Mouse (Mus musculus) hindbrain, embryonic 10.5 days (tissue): ENCODE data around the gene Efr3b. TPM values are rescaled to one million over a fixed set of nuclear protein-coding genes. Genes with fewer than 3 reads are reported as not detected.

Experiments used
- DNase-seq: peaks from one replicate; pipeline ENCODE4 v3.0.0-alpha.2; 2017; ENCODE audit warnings: low spot score
- H3K27ac ChIP-seq: fragments of 300-500 bp; sonication (generic); 2 replicates; pipeline ENCODE4 v1.5.1; 2016; ENCODE audit warnings: mild to moderate bottlenecking, moderate library complexity
- H3K27me3 ChIP-seq: fragments of 300-500 bp; sonication (generic); 2 replicates; pipeline ENCODE4 v1.6.1; 2016; ENCODE audit warnings: mild to moderate bottlenecking; ENCODE audit not compliant: poor library complexity, insufficient read depth, severe bottlenecking
- H3K36me3 ChIP-seq: fragments of 300-500 bp; sonication (generic); 2 replicates; pipeline ENCODE4 v1.6.1; 2016; ENCODE audit warnings: mild to moderate bottlenecking, moderate library complexity
- H3K4me1 ChIP-seq: fragments of 300-500 bp; sonication (generic); replicated peaks from 2 replicates; pipeline ENCODE4 v1.6.1; 2016; ENCODE audit warnings: mild to moderate bottlenecking
- H3K4me3 ChIP-seq: fragments of 300-500 bp; sonication (generic); 2 replicates; pipeline ENCODE4 v1.5.1; 2016; ENCODE audit warnings: mild to moderate bottlenecking, moderate library complexity
- H3K9me3 ChIP-seq: fragments of 300-500 bp; sonication (generic); 2 replicates; pipeline ENCODE4 v1.6.1; 2016; ENCODE audit warnings: mild to moderate bottlenecking, moderate library complexity
- WGBS: fragments of 180-500 bp; shearing (Covaris S2); methylation state at CpG from one replicate; pipeline ENCODE4 v1.1.7; 2016; 5-methylcytosine and 5-hydroxymethylcytosine counted together
- polyA plus RNA-seq: library from polyadenylated mRNA; unstranded; fragments of >200 nt; fragmentation: Nextera tagmentation; extraction: Ambion mirVana; gene quantifications from 2 replicates; pipeline ENCODE4 v1.2.1, GENCODE M21; 2016

The Efr3b gene
- 10.6 and 16.5 TPM in 2 replicates for polyA plus RNA-seq

DNA sequence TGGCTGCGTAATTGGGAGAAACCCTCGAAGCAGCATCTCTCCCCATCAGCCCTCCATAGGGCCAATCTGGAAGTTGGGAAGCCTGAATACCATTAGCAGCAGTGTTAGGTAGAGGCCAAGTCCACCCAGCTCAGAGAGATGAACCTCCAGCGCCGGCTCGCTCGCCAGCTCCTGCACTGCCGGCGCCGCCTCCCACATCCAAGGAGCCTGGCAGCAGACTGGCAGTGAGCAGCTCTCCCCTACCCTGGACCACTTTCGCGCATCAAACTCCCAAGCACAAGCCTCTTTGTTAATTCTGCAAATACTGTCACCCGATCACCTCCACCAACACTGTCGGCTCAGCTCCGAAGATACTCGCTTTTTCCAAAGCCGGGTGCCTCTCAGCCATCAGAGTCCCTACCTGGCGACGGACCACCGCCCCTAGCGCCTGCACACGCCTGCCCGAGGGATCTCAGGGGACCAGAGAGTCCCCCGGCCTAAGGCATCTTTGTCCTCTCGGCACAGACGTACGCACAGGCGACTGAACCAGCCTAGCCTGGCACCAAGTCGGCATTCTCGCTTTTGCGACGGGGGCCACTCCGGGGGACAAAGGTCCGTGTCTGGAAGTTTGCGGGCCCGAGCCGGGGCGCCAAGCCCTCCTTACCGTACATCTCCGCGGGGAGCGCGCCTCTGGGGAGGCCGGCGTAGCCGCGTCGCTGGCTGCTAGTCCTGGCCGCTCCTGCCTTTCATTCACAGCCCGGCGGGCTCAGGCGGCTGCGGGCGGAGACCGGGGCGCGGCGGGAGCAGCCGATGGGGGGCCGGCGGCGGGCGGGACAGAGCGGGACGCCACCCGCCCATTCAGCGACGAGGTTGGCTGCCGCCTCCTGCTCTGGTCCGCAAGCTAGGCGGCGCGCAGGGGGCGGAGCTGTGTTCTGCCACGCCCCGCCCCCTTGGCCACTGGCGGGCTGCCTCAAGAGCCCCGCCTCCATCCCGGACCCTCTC, at the start of gene Efr3b:
Gene Efr3b, minus strand, starts transcription at position 855 of the 981 bp plus-strand sequence.
- H3K36me3 ChIP-seq = 0 out of 2 replicates have a peak, but pooled peaks cover 6% of the 10 kb centered on the region
- WGBS = under 1% methylated on average over 78 of the region's 78 CpGs
- peak within 1 kb of the TSS; percentile 88 for H3K4me3 ChIP-seq
- H3K9me3 ChIP-seq = no peaks in the 10 kb centered on the region
- peak within 1 kb of the TSS; percentile 94 for H3K27ac ChIP-seq
- peaks cover 29% of the 10 kb centered on the region for H3K4me1 ChIP-seq
- H3K27me3 ChIP-seq = peaks cover 53% of the 10 kb centered on the region
- peak; percentile 86 for DNase-seq

DNA sequence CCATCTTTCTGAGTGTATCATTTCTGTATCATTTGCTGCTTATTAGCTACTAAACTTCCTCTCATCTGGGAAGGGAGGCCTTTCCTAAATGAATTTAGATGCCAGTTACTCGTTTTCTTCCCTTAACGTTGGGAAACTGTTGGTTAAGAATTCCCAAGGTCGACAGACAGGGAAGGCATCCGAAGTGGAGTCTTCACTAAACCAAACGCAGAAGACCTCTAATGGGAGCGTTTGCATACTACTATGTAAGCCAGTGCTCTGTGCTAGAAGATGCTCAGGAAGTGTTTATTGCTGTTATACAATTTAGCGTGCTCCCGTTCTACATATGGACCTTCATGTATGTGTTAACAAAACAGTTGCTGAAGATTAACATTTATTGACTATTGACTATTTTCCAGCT, 44.7 kb upstream of the Efr3b start:
- H3K27me3 ChIP-seq = no peaks in the 10 kb centered on the region
- no peaks in the 10 kb centered on the region for H3K9me3 ChIP-seq
- no peak for DNase-seq
- H3K27ac ChIP-seq = peak overlapping the region; percentile 97; the same call in 1 of the 2 replicates
- peaks cover 23% of the 10 kb centered on the region; the same call in 1 of the 2 replicates for H3K4me1 ChIP-seq
- H3K4me3 ChIP-seq = peak overlapping the region; percentile 66
- 80% methylated on average over 8 of the region's 8 CpGs for WGBS
- H3K36me3 ChIP-seq = peaks cover 31% of the 10 kb centered on the region

DNA sequence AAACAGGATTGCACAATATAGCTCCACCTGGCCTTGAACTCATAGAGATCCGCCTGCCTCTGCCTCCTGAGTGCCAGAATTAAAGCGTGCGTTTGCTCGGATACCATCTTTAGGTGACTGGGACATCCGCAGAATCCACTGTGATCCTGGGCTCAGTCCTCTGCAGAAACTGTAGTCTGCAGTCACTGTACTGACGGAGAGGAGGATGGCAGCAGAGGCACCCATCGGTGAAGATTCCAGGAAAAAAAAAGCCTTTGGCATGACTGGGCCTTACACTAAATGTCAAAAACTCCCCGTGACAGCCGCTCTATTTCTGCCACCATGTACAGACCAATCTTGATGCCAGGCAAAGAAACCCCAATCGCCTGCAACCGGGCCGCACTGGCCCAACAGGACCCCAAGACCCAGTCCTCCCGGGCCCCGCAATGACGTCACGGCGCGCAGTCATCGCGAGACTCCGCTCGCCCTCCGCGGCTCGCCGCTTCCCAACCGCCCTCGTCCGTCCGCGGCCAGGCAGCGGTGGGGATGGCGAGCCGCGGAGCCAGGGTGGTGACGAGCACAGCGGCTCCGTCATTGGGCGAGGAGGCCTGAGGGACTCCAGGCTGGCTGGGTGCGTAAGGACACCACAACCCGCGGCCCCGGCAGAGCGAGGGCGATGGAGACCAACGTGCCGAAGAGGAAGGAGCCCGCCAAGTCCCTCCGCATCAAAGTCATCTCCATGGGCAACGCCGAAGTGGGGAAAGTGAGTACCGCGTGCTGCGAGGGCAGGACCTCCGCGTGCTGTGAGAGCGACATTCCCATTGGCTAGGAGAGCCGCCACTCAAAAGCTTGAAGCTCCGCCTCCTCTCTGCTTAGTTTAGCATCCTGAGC, 43.7 kb upstream of the Efr3b start, which contains the start of gene Dnajc27:
Gene Dnajc27, plus strand, starts transcription at position 452 of the 870 bp plus-strand sequence.
- 5% methylated on average over 59 of the region's 59 CpGs for WGBS
- no peaks in the 10 kb centered on the region for H3K9me3 ChIP-seq

DNA sequence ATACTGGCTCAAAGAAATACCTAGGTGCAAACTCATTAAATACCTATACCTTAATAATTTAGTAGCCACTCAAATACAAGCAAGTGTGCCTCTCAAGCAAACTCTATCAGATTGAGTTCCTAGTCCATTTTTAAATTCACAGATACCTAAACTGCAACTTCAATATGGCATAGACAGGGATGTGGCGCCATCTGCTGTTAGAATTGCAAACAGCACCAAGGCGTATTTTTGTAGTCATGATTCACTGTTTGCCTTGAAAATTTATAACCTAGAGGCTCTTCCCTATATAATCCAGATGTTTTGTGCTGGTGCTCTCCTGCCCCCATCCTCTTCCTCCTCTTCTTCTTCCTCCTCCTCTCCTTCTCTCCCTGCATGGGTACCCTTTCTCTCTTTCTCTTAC, 41.6 kb upstream of the Efr3b start:
- H3K36me3 ChIP-seq = peaks cover under 1% of the 10 kb centered on the region; the same call in 1 of the 2 replicates
- 0% methylated on average over 2 of the region's 2 CpGs for WGBS

More for the DNA sequence above, 43.7 kb upstream of the Efr3b start, which contains the start of gene Dnajc27:
- Histone ChIP-seq H3K36me3 (peaks cover 21% of the 10 kb centered on the region), H3K27ac (peak within 1 kb of the TSS; percentile 97), H3K4me1 (peaks cover 23% of the 10 kb centered on the region; the same call in 1 of the 2 replicates), H3K27me3 (no peaks in the 10 kb centered on the region), H3K4me3 (peak within 1 kb of the TSS; percentile 66)
- DNase-seq = peak; percentile 96

DNA sequence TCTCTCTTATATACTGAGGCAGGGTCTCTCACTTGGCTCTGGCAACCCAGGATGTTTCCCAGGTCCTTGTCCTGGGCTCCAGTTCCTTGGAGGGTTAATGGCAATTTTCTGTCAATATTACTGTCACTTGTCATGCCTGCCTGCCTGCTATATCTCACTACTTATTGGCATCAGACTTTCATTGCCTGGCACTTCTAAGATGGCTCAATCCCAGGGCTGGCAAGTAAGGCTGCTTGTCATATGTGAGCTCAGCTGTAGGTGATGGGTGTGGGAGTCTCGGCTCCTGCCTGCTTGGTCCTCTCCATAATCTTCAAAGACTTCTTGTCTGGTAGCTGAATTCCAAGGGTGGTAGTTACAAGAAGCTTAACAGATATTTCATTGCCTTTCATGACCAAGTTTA, 39.4 kb upstream of the Efr3b start:
- H3K9me3 ChIP-seq = no peaks in the 10 kb centered on the region
- DNase-seq = no peak
- H3K27me3 ChIP-seq = 0 out of 2 replicates have a peak, but pooled peaks cover 3% of the 10 kb centered on the region
- H3K4me1 ChIP-seq = peaks cover 12% of the 10 kb centered on the region; the same call in 1 of the 2 replicates
- 69% methylated on average over 1 of the region's 1 CpGs for WGBS
- no peak overlapping the region for H3K27ac ChIP-seq
- H3K4me3 ChIP-seq = no peak overlapping the region
- H3K36me3 ChIP-seq = no peaks in the 10 kb centered on the region

More for the DNA sequence above, 41.6 kb upstream of the Efr3b start:
- H3K4me3 ChIP-seq = no peak overlapping the region
- no peaks in the 10 kb centered on the region for H3K27me3 ChIP-seq
- no peak overlapping the region for H3K27ac ChIP-seq
- DNase-seq = peak; percentile 79
- H3K9me3 ChIP-seq = no peaks in the 10 kb centered on the region
- peaks cover 23% of the 10 kb centered on the region; the same call in 1 of the 2 replicates for H3K4me1 ChIP-seq

DNA sequence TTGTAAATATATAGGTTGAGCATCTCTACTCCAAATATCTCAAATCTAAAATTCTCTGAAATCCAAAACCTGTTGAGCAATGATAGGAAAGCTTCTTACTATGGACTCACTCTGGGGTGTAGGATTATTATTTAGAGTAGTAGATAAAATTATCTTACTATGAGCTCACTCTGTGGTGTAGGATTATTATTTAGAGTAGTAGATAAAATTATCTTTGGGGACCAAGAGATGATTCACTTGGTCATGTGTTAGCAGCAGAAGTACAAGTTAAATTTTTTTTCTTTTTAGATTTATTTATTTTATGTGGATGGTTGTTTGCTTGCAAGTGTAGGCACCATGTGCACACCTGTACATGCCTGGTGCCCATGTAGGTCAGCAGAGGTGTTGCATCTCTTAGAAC, 37.7 kb upstream of the Efr3b start:
- no peak for DNase-seq
- Histone ChIP-seq H3K9me3 (no peaks in the 10 kb centered on the region), H3K4me1 (no peaks in the 10 kb centered on the region), H3K27ac (no peak overlapping the region), H3K4me3 (no peak overlapping the region), H3K36me3 (no peaks in the 10 kb centered on the region), H3K27me3 (peaks cover 4% of the 10 kb centered on the region; the same call in 1 of the 2 replicates)

DNA sequence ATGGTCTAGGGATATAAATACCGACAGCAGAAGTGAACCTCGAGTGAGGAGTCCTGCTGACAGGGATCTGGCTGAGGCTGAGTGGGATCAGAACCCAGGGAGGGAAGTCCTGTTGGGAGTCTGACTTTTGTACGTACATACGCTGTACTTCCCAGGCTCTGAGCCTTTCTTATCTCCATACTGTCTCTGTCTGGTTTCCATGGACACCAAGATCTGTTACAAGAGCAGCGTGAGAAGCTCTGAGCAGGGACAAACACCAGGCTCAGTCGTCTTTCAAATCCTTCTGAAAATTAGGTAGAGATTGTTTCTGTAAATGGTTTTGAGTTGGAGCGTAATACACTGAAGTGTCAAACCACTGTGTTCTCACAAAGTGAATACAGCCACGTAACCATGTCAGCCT, 36.7 kb upstream of the Efr3b start:
- Histone ChIP-seq H3K27me3 (peaks cover 4% of the 10 kb centered on the region; the same call in 1 of the 2 replicates), H3K9me3 (no peaks in the 10 kb centered on the region), H3K27ac (no peak overlapping the region), H3K4me3 (no peak overlapping the region), H3K36me3 (no peaks in the 10 kb centered on the region), H3K4me1 (no peaks in the 10 kb centered on the region)
- WGBS = 70% methylated on average over 8 of the region's 8 CpGs
- DNase-seq = no peak

DNA sequence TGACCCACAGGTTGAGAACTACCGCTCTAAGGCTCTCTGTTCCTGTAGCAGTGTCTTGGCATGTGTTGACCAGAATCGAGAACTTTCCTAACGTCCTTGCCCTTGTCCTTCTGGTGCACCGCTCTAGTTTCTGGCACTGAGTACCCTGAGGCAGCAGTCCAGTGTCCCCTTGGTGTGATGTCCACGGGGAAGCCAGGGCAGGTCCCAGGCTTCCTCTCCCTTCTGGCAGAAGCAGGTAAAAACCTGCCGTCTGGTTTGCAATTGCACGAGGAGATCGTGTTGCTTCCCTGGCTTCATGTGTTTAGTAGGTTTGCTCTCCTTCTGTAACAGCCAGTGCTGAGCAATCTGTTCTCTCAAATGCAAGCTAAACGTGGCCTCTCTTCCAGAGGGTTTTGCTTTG, 33.0 kb upstream of the Efr3b start:
- Histone ChIP-seq H3K36me3 (no peaks in the 10 kb centered on the region), H3K27ac (no peak overlapping the region), H3K4me1 (no peaks in the 10 kb centered on the region), H3K27me3 (peaks cover 4% of the 10 kb centered on the region; the same call in 1 of the 2 replicates), H3K4me3 (no peak overlapping the region), H3K9me3 (no peaks in the 10 kb centered on the region)
- 86% methylated on average over 9 of the region's 9 CpGs for WGBS
- DNase-seq = no peak

DNA sequence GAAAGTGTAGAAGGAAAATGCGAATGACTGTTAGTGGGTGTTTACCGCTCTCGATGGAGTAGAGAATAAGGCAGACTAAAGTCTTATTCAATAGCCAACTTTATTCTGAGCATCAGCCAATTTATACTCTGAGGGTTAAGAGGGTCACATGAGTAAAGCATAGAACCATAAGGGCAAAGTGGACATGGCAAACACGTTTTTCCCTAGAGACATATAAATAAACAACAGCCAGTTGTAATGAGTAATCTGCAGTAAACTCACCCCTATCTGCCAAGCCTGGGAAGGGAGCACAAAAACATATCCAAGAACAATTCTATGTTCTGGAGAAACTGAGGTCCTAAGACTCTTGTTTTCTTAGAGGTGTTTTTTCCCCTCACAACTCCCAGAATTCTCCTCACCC, 29.8 kb upstream of the Efr3b start:
- Histone ChIP-seq H3K4me3 (no peak overlapping the region), H3K4me1 (0 out of 2 replicates have a peak, but pooled peaks cover 3% of the 10 kb centered on the region), H3K36me3 (no peaks in the 10 kb centered on the region), H3K9me3 (no peaks in the 10 kb centered on the region), H3K27ac (no peak overlapping the region), H3K27me3 (peaks cover 4% of the 10 kb centered on the region; the same call in 1 of the 2 replicates)
- DNase-seq = no peak
- 87% methylated on average over 4 of the region's 4 CpGs for WGBS

DNA sequence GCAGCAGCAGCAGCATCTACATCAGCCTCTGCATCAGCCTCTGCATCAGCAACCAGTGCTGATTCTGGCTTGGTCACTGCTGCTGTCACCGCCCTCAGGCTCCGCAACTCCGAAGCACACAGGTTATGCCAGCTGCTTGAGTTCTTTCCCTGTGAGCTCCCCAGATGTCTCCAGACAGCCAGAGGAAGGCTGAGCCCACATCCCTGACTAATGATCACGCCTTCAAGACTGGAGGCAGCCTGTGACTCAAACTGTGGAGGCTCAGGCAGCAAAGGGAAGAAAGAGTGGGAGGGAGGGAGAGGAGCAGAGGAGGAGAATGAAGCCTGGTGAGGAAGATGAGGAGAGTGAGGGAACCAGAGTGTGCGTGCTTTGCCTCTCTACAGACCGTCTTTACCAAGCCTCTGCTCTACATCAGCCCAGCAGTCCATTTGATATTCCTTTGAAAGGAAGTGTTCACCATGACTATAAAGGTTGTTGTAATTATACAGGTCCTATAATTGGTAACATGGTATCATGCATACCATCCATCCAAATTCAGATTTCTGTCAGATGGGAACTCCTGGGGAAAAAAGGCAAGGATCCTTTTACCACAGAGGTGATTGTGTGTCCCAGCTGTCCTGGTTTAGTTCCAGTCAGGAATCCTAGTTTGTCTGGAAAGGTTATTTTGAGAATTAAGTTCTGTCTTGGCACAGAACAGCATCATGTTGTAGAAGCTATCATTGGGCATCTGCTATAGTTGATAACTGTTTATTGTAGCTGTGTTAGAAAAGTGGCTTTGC, 28.2 kb upstream of the Efr3b start:
- Histone ChIP-seq H3K36me3 (no peaks in the 10 kb centered on the region), H3K27ac (no peak overlapping the region), H3K4me1 (0 out of 2 replicates have a peak, but pooled peaks cover 3% of the 10 kb centered on the region), H3K4me3 (no peak overlapping the region), H3K27me3 (no peaks in the 10 kb centered on the region; the same call in 1 of the 2 replicates), H3K9me3 (no peaks in the 10 kb centered on the region)
- 72% methylated on average over 6 of the region's 6 CpGs for WGBS
- DNase-seq = no peak

DNA sequence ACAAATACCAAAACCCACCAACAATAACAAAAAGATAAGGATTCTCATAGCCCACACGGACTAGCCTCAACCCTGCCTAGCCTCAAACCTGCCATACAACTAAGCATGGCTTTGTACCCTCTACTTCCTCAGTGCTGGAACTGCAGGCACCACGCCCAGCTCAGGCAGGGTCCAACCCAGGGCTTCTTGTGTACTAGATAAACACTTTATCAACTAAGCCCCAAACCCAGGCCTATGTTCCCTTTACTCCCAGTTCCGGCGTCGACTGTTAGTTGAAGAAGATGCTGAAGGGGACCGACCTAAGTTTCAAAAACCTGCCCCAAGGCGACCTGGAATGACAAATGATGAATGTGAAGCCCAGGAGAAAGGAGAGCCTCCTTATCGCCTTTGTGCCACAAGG, 27.2 kb upstream of the Efr3b start:
- Histone ChIP-seq H3K36me3 (no peaks in the 10 kb centered on the region), H3K4me3 (no peak overlapping the region), H3K27ac (no peak overlapping the region), H3K27me3 (no peaks in the 10 kb centered on the region), H3K9me3 (no peaks in the 10 kb centered on the region), H3K4me1 (0 out of 2 replicates have a peak, but pooled peaks cover 3% of the 10 kb centered on the region)
- DNase-seq = no peak
- WGBS = 75% methylated on average over 8 of the region's 8 CpGs
